Mouse (Mus musculus): ENCODE results near the gene Pkp4. TPM values are rescaled to one million over a fixed set of nuclear protein-coding genes. Genes with fewer than 3 reads are reported as not detected.

Gene Pkp4
- total and polyA plus RNA-seq, 3 experiments, result not detected

- H3K9ac ChIP-seq (ENCODE audit: control insufficient read depth, low read depth, low read length, poor library complexity, severe bottlenecking), result no peak overlapping the region
- TF ChIP-seq NELFE (IDR thresholded peaks at IDR 0.05; ENCODE audit: low read depth, low read length), result no peak
- TF ChIP-seq CHD2 (IDR thresholded peaks at IDR 0.05; ENCODE audit: low read length), result no peak
- no peak for TF ChIP-seq MYB (IDR thresholded peaks at IDR 0.05; ENCODE audit: low read depth, low read length)
- no peak for TF ChIP-seq POLR2AphosphoS2 (IDR thresholded peaks at IDR 0.05; ENCODE audit: low read length)
- no peak for TF ChIP-seq POLR2A (IDR thresholded peaks at IDR 0.05; ENCODE audit: control insufficient read depth in 1 of 2, insufficient read depth in 1 of 2, low read depth in 1 of 2, low read length in 2 of 2, poor library complexity in 1 of 2)
- TF ChIP-seq ELF1 (IDR thresholded peaks at IDR 0.05; ENCODE audit: low read depth, low read length), result no peak
- TF ChIP-seq RAD21 (IDR thresholded peaks at IDR 0.05; ENCODE audit: low read depth, low read length), result no peak
- no peak for TF ChIP-seq ZC3H11A (IDR thresholded peaks at IDR 0.05; ENCODE audit: low read depth, low read length)
- no peak for TF ChIP-seq JUND (IDR thresholded peaks at IDR 0.05; ENCODE audit: low read depth, low read length)
- no peak for TF ChIP-seq TBP (IDR thresholded peaks at IDR 0.05; ENCODE audit: low read depth, low read length)
- DNase-seq (ENCODE audit: low read depth, low spot score), result no peak
- H3K4me3 ChIP-seq (ENCODE audit: control insufficient read depth in 1 of 2, insufficient read depth in 1 of 2, low read depth in 2 of 2, low read length in 2 of 2), result no peak overlapping the region
- no peaks in the 10 kb centered on the region for H3K4me1 ChIP-seq (ENCODE audit: control insufficient read depth in 1 of 2, insufficient read depth in 2 of 2, low read length in 2 of 2)
- no peaks in the 10 kb centered on the region for H3K79me2 ChIP-seq (ENCODE audit: control insufficient read depth, insufficient read depth, low read length, poor library complexity)
- H3K9me3 ChIP-seq (replicated peaks; ENCODE audit: insufficient read depth, low read length), result no peaks in the 10 kb centered on the region
- H3K27ac ChIP-seq (ENCODE audit: control insufficient read depth, low read depth, low read length), result no peak overlapping the region
- no peaks in the 10 kb centered on the region for H3K27me3 ChIP-seq (ENCODE audit: control insufficient read depth in 1 of 2, insufficient read depth in 2 of 2, low read length in 2 of 2)
- no peaks in the 10 kb centered on the region for H3K36me3 ChIP-seq (ENCODE audit: control insufficient read depth in 1 of 2, insufficient read depth in 2 of 2, low read length in 2 of 2)
Observed at GRCm38 (mm10) chr2:59289411-59289810, 128.8 kb downstream of the Pkp4 start.

GRCm38 (mm10) chr2:59290391-59290790 lies 129.7 kb downstream of the Pkp4 start:
- Histone ChIP-seq H3K9me3 (replicated peaks; ENCODE audit: insufficient read depth, low read length) (no peaks in the 10 kb centered on the region), H3K4me3 (ENCODE audit: control insufficient read depth in 1 of 2, insufficient read depth in 1 of 2, low read depth in 2 of 2, low read length in 2 of 2) (no peak overlapping the region), H3K4me1 (ENCODE audit: control insufficient read depth in 1 of 2, insufficient read depth in 2 of 2, low read length in 2 of 2) (no peaks in the 10 kb centered on the region), H3K79me2 (ENCODE audit: control insufficient read depth, insufficient read depth, low read length, poor library complexity) (no peaks in the 10 kb centered on the region), H3K27me3 (ENCODE audit: control insufficient read depth in 1 of 2, insufficient read depth in 2 of 2, low read length in 2 of 2) (no peaks in the 10 kb centered on the region), H3K27ac (ENCODE audit: control insufficient read depth, low read depth, low read length) (no peak overlapping the region), H3K9ac (ENCODE audit: control insufficient read depth, low read depth, low read length, poor library complexity, severe bottlenecking) (no peak overlapping the region), H3K36me3 (ENCODE audit: control insufficient read depth in 1 of 2, insufficient read depth in 2 of 2, low read length in 2 of 2) (no peaks in the 10 kb centered on the region)
- no peak for DNase-seq (ENCODE audit: low read depth, low spot score)
- TF ChIP-seq CHD2 (IDR thresholded peaks at IDR 0.05; ENCODE audit: low read length) (no peak), GABPA (IDR thresholded peaks at IDR 0.05; ENCODE audit: low read depth, low read length) (no peak), CTCF (IDR thresholded peaks at IDR 0.05 in 2 of 3, conservative IDR thresholded peaks at IDR 0.05 in 1 of 3; ENCODE audit: control insufficient read depth in 1 of 3, insufficient read depth in 1 of 3, low read depth in 2 of 3, low read length in 3 of 3, poor library complexity in 1 of 3, severe bottlenecking in 1 of 3) (no peak), TAL1 (IDR thresholded peaks at IDR 0.05; ENCODE audit: low read length) (no peak), BHLHE40 (IDR thresholded peaks at IDR 0.05; ENCODE audit: borderline replicate concordance, low read depth, low read length) (no peak), ZNF384 (IDR thresholded peaks at IDR 0.05; ENCODE audit: low read depth, low read length) (no peak), JUND (IDR thresholded peaks at IDR 0.05; ENCODE audit: low read depth, low read length) (no peak), MAZ (IDR thresholded peaks at IDR 0.05; ENCODE audit: low read depth, low read length) (no peak), USF2 (IDR thresholded peaks at IDR 0.05; ENCODE audit: borderline replicate concordance in 1 of 2, insufficient read depth in 1 of 2, low read depth in 1 of 2, low read length in 2 of 2) (no peak), RAD21 (IDR thresholded peaks at IDR 0.05; ENCODE audit: low read depth, low read length) (no peak), USF1 (IDR thresholded peaks at IDR 0.05; ENCODE audit: low read depth, low read length) (no peak), POLR2A (IDR thresholded peaks at IDR 0.05; ENCODE audit: control insufficient read depth in 1 of 2, insufficient read depth in 1 of 2, low read depth in 1 of 2, low read length in 2 of 2, poor library complexity in 1 of 2) (no peak), POLR2AphosphoS5 (IDR thresholded peaks at IDR 0.05; ENCODE audit: borderline replicate concordance, low read depth, low read length) (no peak), GATA1 (IDR thresholded peaks at IDR 0.05; ENCODE audit: low read depth, low read length) (no peak), ELF1 (IDR thresholded peaks at IDR 0.05; ENCODE audit: low read depth, low read length) (no peak), MXI1 (IDR thresholded peaks at IDR 0.05; ENCODE audit: low read depth, low read length) (no peak)
